Mouse (Mus musculus): ENCODE data around the gene Col11a2.

Col11a2 gene

DNA sequence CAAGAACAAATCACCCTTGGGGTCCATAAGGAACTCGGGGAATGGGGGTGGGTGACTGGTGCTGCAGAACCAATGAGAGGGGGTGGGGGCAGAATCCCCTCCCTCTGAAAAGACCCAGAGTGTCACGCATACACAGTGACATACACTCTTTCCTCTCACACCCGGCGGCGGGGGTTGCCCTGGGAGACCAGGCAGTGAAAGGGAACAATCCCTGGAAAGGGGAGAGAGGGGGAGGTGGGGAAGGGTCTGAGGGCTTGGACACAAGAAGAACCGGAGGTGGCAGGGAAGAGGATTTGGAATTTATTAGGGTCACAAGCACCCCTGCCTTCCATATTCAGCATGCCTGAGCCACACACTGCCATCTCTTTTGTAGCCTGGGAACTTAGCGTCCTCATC, 13.5 kb upstream of the Col11a2 start:
- in situ Hi-C loops (cut with MboI, MseI): no loop called here

- in situ Hi-C loops (cut with MboI, MseI): no loop called here
Observed at GRCm38 (mm10) chr17:34026221-34026620, 13.0 kb upstream of the Col11a2 start.

- in situ Hi-C loops (cut with MboI, MseI): no loop called here
Observed at GRCm38 (mm10) chr17:34026917-34027655, 12.2 kb upstream of the Col11a2 start.

DNA sequence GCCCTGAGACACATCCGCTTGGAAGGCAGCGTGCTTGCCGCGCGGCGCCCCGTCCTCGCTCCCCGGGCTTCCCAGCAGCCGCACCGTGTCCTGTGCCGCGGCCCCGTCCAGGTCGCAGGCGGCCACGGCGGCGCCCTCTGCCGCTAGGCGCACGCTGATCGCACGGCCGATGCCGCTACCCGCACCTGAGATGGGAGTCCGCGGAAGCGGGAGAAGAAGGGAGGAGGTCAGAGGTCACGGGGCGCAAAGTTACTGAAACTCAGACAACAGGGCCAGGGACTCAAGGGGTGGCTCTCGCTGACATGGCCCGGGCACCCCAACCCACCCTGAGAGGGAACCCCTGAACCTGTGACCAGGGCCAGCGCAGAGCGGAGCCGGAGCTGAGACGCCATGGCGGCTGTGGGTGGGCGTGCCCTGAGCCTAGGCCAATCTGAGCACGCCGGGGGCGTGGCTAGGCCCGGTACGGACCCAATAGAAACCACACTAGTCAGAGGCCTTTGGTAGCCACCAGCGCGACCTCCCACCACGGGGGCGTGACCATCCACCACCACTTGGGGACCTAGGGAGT, 11.5 kb upstream of the Col11a2 start, which contains the start of gene H2-Ke6:
TSS of gene H2-Ke6 (minus strand) at position 405 of the 568 bp plus-strand sequence.
- in situ Hi-C loops (cut with MboI, MseI): no loop called here

- in situ Hi-C loops (cut with MboI, MseI): no loop called here
Observed at GRCm38 (mm10) chr17:34028501-34029149, 10.6 kb upstream of the Col11a2 start.

- in situ Hi-C loops (cut with MboI, MseI): no loop called here
Observed at GRCm38 (mm10) chr17:34029150-34029889, 9.9 kb upstream of the Col11a2 start.

DNA sequence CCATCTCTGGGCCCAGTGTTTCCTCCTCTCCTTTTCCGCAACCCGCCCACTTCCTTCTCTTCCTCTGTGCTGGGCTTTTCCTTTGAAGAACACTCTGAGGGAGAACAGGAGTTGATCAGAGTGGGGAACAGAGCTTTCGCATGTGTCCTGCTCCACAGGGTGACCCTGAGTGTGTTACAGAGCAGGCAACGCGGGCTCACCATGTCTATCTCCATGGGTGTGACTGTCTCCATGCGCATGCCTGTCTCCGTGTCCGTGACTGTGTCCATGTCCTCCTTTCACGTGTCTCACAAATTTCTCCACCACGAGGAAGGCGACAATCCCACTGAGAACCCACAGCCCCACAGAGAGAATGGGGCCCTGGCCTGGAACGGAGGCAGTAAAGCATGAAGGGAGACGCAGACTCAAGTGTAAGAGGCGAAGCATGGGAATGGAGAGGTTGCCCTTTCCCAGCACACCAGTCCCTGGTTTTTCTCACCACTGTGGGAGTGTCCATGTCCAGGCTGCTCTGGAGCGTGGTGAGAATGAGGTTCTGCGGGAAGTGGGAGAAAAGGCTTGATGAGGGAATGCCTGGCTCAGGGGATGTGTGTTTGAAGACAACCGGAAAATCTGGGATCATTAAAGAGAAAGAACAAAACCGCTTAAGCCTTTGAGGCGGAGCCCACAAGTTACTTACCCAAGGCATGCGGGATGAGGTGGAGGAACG, 9.2 kb upstream of the Col11a2 start:
- in situ Hi-C loops (cut with MboI, MseI): no loop called here

GRCm38 (mm10) chr17:34030861-34031326, 8.3 kb upstream of the Col11a2 start:
- in situ Hi-C loops (cut with MboI, MseI): no loop called here

- in situ Hi-C loops (cut with MboI, MseI): no loop called here
Observed at GRCm38 (mm10) chr17:34031465-34032173, 7.6 kb upstream of the Col11a2 start, which contains the start of the genes Slc39a7 and Rxrb. TSS of gene Slc39a7 (minus strand) at chr17:34031682. TSS of gene Rxrb (plus strand) at chr17:34031812.

DNA sequence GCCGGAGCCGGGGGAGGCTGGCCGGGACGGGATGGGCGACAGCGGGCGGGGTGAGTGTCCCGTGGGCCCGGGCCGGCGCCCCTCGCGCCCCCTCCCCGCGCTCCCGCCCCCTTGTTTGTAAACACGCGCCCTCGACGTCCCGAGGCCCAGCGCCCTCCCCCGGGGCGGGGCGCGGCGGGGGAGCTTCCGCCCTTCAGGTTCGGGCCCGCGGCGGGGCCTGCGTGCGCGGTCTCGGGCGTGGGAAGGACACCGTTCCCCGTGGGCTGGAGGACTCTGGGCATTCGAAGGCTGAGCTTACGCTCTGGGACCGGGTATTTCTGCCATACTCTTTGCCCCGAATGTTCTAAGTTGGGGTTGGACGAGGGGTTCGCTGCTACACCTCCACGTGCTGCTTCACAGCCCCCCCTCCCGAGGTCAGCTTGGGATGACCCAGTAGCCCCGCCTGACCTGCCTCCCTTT, 7.0 kb upstream of the Col11a2 start:
- in situ Hi-C loops (cut with MboI, MseI): no loop called here

GRCm38 (mm10) chr17:34032806-34033205, 6.4 kb upstream of the Col11a2 start:
- in situ Hi-C loops (cut with MboI, MseI): no loop called here

- in situ Hi-C loops (cut with MboI, MseI): no loop called here
Observed at GRCm38 (mm10) chr17:34033441-34033840, 5.8 kb upstream of the Col11a2 start.

- in situ Hi-C loops (cut with MboI, MseI): no loop called here
Observed at GRCm38 (mm10) chr17:34034064-34034463, 5.2 kb upstream of the Col11a2 start.

DNA sequence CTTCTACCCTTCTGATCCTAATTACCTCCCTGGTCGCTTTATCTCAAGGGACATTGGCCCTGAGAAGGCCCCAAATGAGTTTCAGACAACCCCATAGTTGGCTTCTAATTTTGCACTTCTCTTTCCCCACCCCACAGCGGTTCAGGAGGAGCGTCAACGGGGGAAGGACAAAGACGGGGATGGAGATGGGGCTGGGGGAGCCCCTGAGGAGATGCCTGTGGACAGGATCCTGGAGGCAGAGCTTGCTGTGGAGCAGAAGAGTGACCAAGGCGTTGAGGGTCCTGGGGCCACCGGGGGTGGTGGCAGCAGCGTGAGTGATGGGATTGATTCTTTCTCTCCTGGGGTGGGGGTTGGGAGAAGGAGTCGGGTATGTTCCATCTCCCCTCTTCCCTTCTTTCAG, 3.7 kb upstream of the Col11a2 start:
- in situ Hi-C loops (cut with MboI, MseI): loop anchor here in 1 of 2 experiments (5.0 kb wide), 1 partner anchor 132 kb away; no protein-coding TSS in a partner anchor

DNA sequence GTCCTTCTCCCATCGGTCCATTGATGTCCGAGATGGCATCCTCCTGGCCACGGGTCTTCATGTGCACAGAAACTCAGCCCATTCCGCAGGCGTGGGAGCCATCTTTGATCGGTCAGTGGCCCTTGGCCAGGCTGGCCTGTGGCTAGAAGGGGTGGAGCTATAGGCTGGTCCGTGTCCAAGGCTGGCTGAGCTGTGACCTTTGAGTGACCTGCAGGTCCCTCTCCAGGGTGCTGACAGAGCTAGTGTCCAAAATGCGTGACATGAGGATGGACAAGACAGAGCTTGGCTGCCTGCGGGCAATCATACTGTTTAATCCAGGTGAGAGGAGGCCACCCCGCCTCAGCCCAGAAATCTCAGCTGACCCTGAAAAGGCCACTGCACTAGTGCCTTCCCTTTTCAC, 2.6 kb upstream of the Col11a2 start:
- in situ Hi-C loops (cut with MboI, MseI): loop anchor here in 1 of 2 experiments (5.0 kb wide), 1 partner anchor 131 kb away; no protein-coding TSS in a partner anchor

- in situ Hi-C loops (cut with MboI, MseI): loop anchor here in 1 of 2 experiments (5.0 kb wide), 1 partner anchor 130 kb away; no protein-coding TSS in a partner anchor
Observed at GRCm38 (mm10) chr17:34037241-34037640, 2.0 kb upstream of the Col11a2 start.

GRCm38 (mm10) chr17:34038440-34038839, 797 bp upstream of the Col11a2 start:
- in situ Hi-C loops (cut with MboI, MseI): loop anchor here in 1 of 2 experiments (5.0 kb wide), 1 partner anchor 129 kb away; no protein-coding TSS in a partner anchor

DNA sequence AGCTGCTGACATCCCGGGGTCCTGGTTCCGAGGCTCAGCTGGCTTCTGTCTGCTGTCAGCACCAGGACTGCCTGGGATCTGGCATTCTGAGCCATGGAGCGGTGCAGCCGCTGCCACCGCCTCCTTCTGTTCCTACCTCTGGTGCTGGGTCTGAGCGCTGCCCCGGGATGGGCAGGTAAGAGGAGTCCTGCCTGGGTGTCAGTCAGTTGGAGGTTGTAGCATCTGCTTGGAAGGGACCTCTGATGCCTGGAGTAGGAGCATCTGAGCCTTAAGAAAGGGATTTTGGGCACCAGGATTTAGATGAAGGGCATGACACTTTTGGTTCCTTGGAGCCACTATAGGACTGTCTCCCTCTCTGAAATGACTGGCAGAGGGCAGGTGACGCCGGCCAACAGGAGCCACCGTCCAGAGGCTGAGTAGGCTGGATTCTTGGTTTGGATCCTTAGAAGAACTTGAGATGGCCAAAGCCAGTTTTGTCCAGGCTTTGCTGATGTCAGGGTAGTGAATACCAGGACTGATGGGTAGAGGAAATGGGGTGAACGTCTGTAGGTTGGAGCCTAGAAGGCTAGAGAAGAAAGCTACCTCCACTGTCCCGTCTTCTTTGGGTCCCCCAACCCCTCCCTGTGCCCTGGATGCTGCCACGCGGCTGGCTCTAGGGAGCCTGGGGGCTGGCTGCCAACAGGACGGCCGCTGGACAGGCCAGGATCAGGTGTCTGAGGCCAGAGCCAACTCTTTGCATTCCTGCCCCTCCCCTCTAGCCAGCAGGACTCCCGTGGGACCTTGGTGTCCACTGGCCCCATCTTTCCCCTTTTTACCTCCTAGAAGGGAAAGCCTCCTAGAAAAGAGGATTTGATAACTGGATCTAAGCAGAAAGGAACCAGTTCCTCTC, 569 bp downstream of the Col11a2 start:
- in situ Hi-C loops (cut with MboI, MseI): loop anchor here in 1 of 2 experiments (5.0 kb wide), 1 partner anchor 127 kb away; no protein-coding TSS in a partner anchor

DNA sequence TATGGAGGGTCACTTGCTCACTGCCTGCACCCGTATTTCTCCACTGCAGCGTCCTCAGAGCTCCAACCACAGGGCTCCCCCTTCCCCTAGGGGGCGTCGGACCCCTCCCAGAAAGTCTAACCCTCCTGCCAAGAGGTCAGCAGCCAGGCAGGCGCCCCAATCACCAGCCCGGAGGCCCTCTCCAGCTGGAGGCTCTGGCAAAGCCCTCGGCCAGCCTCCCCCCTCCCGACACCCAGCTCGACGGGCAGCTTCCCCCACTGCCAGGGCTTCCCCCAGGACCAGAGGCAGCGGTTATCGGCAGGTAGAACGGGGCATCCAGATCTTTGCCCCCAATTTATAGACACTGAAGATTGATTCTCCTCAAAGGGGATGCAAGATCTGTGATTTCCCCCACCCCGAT, 6.7 kb downstream of the Col11a2 start:
- in situ Hi-C loops (cut with MboI, MseI): no loop called here
